Mouse (Mus musculus): ENCODE measurements around the gene Zfp692.

Zfp692 gene

DNA sequence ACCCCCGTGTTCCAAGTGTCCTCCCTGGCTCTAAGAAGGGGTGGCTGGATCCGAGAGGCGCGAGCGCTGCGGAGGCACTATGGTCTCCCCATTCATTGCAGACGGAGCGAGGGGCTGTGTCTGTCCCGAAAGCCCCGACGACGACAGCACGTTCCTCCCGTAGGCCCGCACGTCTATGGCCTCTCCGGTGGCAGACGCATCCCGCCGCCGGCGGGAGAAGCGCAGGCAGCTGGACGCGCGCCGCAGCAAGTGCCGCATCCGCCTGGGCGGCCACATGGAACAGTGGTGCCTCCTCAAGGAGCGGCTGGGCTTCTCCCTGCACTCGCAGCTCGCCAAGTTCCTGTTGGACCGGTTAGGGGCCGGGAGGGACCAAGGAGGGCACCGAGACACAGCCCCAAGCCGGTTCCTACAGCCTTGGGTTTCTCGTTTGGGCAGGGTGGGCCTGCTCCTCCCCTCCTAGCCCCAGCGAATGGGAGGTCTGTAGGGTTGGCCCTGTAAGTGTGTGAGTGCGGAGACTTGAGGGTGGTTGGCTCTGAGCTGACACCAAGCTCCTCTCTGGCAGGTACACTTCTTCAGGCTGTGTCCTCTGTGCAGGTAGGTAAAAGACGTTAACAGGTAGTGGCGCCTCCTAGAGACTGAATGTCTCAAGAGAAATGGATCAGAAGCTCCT lies 677 bp downstream of the Zfp692 start:
- peak; percentile 86 for DNase-seq (ENCODE audit: extremely low read depth, insufficient read length, low spot score)

GRCm38 (mm10) chr11:58308661-58309060 lies 1.8 kb downstream of the Zfp692 start:
- DNase-seq (ENCODE audit: extremely low read depth, insufficient read length, low spot score) = no peak

DNA sequence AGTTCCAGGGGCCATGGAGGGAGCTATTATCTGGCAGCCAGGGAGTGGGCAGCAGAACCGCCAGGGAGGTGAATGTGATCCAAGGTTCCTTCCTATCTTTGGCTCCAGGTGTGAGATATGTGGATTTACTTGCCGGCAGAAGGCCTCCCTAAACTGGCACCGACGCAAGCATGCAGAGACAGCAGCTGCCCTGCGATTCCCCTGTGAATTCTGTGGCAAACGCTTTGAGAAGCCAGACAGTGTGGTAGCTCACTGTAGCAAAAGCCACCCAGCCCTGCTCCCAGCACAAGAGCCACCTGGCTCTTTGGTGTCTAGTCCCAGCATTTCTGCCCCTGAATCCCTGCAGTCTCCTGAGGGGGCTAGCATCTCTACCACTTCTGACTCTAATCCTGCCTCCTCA lies 7.2 kb downstream of the Zfp692 start:
- no peak for DNase-seq (ENCODE audit: extremely low read depth, insufficient read length, low spot score)

DNA sequence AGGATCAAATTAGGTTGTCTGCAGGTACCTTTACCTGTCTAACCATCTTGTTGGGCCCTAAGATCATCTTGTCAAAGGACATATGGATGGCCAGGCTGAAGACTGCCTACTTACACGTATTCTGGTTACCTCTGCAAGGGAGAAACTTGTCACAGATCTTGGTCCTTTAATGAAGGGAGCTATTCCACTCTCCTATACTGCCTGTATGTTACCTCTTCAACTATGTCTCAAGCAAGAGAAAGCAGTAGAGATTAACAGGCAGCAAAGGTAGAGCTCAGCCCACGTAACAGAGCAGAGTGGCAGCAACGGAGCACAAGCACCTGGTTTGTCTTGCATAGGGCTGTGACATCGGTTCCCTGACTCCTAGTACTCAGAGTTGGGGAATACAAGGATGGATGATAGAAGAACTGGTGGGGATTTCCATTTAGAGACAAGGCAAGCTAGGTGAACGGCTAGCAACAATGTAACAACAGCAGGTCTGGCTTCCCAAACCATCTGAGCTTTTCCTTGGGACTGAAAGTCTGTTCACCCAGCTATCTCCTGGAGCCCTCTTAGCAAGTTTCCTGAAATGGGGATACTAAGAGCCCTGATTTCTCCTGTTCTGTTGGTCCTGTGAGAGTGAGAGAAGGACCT lies 8.8 kb downstream of the Zfp692 start:
- DNase-seq (ENCODE audit: extremely low read depth, insufficient read length, low spot score) = no peak

- no peak for DNase-seq (ENCODE audit: extremely low read depth, insufficient read length, low spot score)
Measured at GRCm38 (mm10) chr11:58316344-58316743, 9.5 kb downstream of the Zfp692 start.

DNA sequence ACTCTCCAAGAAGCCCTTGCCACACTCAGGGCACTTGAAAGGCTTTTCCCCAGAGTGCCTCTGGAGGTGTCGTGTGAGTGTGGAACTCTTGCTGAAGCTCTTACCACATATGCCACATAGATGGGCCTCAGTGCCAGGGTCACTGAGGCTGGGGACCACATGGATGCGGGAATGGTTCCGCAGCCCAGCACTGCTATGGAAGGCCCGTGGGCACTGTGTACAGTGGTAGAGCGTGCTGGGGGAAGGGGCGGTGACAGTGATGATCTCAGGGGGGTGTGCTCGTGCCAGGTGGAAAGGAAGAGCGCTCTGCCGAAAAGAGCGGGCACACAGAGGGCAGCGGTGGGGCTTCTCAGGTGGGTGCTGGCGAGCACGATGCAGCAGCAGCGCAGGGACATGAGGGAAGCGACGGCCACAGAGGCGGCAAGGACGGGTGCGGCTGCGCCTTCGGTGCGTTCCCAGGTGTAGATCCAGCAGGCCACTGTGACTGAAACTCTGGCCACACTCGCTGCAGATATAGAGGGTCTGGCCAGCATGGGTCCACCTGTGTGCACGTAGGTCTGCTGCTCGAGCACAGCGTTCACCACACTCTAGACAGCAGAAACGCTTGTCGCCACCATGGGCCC lies 10.0 kb downstream of the Zfp692 start:
- no peak for DNase-seq (ENCODE audit: extremely low read depth, insufficient read length, low spot score)

DNA sequence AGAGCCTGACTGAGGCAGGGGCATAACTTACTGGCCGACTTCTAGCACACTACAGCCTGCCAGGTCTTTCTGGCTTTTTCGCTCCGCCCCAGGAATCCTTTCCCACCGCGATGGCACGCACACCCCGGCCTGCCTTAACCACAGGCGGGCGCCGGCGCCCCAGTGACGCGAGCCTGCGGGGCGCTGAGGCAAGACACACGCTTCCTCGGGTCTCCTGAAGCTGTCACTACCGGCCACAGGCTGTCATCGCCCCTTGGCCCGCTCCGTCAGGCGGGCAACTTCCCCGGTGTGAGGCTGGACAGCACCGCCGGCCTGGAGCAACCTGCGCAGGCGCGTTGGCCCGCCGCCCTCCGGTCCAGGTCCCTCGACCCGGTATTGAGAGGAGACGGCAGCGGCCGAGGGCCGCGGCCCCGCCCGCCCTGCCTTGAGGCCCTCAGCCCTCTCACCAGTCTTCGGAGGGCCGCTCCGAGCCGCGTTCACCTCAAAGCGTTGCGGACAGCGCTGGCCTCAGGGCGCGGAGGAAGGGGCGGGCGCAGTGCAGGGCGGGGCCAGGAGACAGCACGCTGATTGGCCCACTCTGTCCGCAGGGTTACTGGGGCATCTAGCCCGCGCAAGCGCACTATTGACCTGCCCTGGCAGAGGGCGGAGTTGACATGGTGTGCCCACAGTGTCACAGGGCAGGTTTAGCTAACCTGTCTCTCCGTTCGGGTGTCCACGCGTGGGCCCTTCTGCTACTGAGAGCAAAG lies 16.1 kb downstream of the Zfp692 start:
- peak; percentile 97 for DNase-seq (ENCODE audit: extremely low read depth, insufficient read length, low spot score)

DNA sequence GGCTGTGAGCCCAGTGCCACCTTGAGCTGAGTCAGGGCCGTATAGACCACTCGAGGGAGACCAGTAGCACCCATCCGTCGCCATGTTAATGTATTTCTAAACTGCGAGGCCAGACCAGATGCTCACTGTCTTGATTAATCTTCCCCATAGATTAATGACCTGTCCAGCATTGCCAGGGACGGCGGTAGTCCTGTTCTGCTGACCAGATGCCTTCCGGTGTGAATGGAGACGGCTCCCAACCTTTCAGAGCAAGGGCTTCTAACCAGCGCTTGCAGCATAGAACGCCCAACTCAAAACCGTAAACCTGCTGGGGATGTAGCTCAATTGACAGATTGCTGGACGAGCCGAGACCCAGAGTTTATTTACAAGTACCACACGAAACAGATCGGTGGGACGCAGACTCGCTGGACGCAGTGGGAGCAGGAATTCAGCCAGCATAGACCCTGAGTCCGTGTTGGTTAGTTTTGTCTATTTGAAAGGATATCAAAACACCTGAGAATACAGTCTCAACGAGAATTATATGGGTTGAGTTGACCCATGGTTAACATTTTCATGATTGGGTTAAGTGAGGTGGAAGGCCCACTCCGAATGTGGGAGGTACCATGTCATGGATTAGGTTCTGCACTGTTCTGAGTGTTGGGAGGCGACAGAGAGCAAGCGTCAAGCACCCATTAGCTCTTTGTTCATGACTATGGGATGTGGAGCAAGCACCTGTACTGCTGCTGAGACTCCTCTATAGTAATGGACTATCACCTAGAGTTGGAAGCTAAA lies 16.9 kb downstream of the Zfp692 start:
- DNase-seq (ENCODE audit: extremely low read depth, insufficient read length, low spot score) = no peak

- DNase-seq (ENCODE audit: extremely low read depth, insufficient read length, low spot score) = no peak
Measured at GRCm38 (mm10) chr11:58324614-58325229, 17.9 kb downstream of the Zfp692 start.

DNA sequence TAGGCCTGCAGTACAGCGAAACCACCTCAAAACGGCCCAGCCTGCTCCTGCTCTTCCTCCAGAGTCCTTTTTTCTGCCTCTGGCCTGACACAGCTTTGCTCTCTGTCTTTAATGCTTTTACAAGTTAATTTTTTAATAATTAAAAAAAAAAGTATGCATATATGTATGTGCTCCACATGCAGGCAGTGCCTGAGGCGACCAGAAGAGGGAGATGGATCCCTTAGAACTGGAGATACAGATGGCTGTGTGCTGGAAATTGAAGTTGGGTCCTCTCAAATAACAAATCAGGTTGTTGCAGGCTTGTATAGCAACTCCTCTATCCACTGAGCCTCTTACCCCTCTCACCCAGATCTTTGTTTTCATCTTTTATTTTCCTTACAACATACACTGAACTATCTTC lies 19.9 kb downstream of the Zfp692 start:
- DNase-seq (ENCODE audit: extremely low read depth, insufficient read length, low spot score) = no peak

DNA sequence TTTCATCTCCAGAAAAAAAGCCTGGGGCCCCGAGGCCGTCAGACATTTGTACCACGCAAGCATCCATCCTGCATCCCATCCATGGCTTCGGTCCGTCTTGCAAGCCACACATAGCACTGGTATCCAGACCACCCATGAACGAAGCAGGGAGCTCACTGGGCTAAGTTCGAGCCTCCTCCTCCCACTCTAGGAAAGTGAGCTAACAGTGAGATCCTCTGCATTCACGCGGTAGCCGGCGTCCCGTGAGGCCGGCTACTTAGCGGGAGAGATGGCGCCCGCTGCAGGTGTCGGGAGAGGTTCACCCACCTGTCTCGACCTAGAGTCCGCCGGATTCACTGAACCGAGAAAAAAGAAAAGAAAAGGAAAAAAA lies 23.0 kb downstream of the Zfp692 start:
- DNase-seq (ENCODE audit: extremely low read depth, insufficient read length, low spot score) = no peak

DNA sequence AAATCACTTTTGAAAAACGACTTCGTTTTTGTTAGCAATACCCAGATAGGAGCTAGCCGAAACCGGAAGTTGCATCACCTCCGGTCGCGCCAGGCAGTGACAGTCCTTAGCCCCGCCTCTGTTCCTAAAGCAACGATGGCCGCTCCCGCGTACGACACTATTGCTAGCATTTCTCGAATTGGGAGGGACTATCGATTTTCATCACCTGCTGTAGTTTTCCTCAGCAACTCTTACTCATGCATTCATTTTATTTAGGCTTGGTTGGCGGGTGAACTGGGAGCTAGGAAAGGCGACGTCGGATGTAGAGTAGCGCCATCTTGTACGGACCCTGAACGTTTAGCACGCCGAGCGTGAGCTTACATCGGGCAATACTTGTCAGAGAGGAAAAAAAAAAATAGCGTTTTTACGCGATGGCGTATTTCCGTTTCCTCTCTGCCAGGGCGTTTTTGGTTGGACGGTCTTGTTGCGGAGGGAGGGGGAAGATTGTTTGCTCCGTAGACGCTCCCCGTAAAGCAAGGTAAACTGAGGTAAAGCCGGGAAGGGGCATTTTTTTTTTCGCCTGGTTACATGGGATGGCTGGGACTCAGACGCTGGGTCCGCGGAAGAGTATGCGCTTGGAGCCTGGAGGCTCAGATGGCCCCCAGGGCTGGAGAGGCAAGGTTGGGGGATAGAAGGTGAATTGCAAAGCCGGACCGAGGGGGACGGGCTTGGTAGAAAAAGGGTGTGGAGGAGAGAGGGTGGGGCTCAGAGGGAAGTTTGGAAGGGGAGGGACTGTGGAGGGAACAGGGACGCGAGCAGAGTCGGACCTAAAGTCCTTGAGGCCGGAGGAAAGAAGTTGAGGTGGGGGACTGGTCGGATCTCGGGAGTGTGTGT lies 23.6 kb downstream of the Zfp692 start, which contains the start of the genes Zfp672 and Sh3bp5l:
Zfp672 (minus strand) TSS at position 64 of the 873 bp plus-strand sequence.
Sh3bp5l (plus strand) TSS at position 449 of the 873 bp plus-strand sequence.
- DNase-seq (ENCODE audit: extremely low read depth, insufficient read length, low spot score) = peak; percentile 88

DNA sequence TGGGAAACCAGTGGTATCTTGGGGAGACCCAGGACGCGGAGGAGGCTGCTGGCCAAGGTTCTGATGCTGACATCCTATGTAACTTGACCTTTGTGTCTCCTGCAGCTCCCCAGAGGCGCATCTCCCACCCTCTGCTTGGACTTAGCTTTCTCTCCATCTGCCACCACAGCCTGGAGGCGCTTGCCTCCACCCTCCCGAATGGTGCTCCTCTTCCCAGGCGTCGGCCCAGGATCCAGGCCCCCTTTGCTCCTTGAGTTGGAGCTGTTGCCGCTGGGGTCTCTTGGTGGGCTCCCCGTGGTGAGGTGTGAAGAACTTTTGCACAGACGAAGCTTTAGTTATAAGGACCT lies 24.3 kb downstream of the Zfp692 start:
- DNase-seq (ENCODE audit: extremely low read depth, insufficient read length, low spot score) = no peak

DNA sequence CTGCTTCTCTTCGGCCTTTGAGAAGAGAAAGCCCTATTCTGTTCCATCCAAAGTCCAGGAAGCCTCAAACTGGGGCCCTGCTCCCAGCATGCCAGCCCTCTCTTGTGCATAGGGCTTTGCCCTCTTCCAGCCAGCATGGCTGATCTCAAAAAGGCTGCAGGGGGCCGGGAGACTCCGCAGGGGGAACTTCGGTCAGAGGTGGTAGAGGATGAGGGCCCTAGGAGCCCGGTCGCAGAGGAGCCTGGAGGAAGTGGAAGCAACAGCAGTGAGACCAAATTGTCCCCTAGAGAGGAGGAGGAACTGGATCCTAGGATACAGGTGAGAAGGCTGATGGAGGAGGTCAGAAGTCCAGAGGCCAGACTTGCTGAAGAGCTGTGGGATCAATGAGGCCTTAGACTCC lies 24.7 kb downstream of the Zfp692 start:
- DNase-seq (ENCODE audit: extremely low read depth, insufficient read length, low spot score) = no peak

DNA sequence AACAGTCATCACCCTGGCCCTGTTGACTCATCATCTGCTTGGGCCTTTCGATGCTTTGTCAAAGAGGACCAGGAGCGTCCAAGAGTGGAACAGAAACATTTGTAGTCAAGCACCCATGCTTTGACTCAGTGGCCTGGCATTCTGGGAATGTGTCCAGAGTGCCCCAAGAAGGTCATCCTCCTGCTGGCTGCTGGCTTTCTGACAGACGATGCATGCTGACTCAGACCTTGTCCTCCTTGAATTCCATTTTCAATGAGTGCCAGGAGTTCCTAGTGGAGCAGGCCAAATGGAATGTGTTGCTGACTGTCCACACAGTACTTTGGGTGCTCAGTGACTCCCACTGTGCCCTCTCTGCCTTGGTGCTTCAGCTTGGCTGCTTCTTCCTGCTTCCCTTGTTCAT lies 27.9 kb downstream of the Zfp692 start:
- DNase-seq (ENCODE audit: extremely low read depth, insufficient read length, low spot score) = peak; percentile 87

GRCm38 (mm10) chr11:58346745-58347144 lies 39.9 kb downstream of the Zfp692 start:
- DNase-seq (ENCODE audit: extremely low read depth, insufficient read length, low spot score) = no peak

DNA sequence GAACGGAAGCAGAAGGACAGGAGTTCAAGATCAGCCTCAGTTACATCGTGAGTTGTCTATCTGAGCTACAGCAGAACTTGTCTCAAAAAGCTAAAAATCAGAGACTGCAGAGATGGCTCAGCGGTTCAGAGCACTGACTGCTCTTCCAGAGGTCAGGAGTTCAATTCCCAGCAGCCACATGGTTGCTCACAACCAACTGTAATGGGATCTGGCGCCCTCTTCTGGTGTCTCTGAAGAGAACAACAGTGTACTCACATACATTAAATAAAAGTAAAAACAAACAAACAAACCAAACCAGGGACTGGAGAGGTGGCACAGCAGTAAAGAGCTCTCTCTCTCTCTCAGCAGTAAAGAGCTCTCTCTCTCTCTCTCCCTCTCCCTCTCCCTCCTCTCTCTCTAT lies 43.8 kb downstream of the Zfp692 start:
- DNase-seq (ENCODE audit: extremely low read depth, insufficient read length, low spot score) = no peak

GRCm38 (mm10) chr11:58351179-58351578 lies 44.3 kb downstream of the Zfp692 start:
- no peak for DNase-seq (ENCODE audit: extremely low read depth, insufficient read length, low spot score)

Data from 3134 (cell line).